Mouse (Mus musculus): ENCODE results near the gene Susd4. TPM values are rescaled to one million over a fixed set of nuclear protein-coding genes. Genes with fewer than 3 reads are reported as not detected.

The Susd4 gene
- polyA plus RNA-seq (2012; rRNA removed; ENCODE audit: low replicate concordance): 0.72 and 0.81 TPM in 2 replicates

DNA sequence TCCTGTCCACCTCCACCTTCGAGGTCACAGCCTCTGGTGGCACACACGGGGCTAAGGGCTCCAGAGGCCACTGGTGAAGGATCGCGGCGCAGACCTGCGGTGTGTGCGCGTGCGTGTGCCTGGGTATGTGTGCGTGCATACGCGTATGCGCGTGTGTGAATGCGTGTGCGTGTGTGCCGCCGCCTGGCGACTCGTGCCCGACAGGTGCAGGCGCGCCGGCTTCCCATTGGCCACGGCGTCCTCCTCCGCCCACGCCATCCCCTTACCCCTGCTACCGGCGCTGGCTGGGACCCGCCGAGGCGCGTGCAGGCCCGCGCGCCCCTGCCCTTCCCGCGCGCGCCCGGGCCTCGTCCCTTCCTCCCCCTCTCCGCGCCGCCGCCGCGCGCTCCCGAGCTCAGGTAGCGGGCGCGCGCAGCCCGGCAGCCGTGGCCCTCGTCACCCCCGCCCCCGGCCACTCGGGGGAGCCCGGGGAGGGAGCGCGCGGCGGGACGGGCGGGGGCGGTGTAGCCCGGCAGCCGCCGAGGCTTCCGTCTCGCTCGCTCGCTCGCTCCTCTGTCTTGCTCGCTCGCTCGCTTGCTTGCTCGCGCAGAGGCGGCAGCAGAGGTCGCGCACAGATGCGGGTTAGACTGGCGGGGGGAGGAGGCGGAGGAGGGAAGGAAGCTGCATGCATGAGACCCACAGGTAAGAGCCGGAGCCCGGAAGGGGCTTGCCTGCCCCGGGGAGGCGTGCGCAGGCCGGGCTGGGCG, at the start of gene Susd4:
Gene Susd4 (plus strand): TSS at position 145 of the 746 bp plus-strand sequence.

GRCm38 (mm10) chr1:182749080-182749479, 14.6 kb upstream of the Susd4 start, which contains the start of gene Ccdc185:
Gene Ccdc185 (minus strand): TSS chr1:182749180.

Other genes with a start within 250 kb of the Susd4 start
- gene Capn2, start 246.3 kb upstream of the Susd4 start, polyA plus RNA-seq (2012; rRNA removed; ENCODE audit: low replicate concordance): 4.2 and 6.8 TPM in 2 replicates
- 0.81 and 2.9 TPM in 2 replicates for gene Capn8, start 198.9 kb upstream of the Susd4 start, polyA plus RNA-seq (2012; rRNA removed; ENCODE audit: low replicate concordance)
- not detected in 2 replicates for gene Ccdc185, start 14.7 kb upstream of the Susd4 start, polyA plus RNA-seq (2012; rRNA removed; ENCODE audit: low replicate concordance)
- gene Tlr5, start 190.9 kb downstream of the Susd4 start, polyA plus RNA-seq (2012; rRNA removed; ENCODE audit: low replicate concordance): 0.21 and 0.49 TPM in 2 replicates